Mouse (Mus musculus): ENCODE measurements at regions not wholly inside any gene's neighbourhood (a gene's known extent, or its start where the extent isn't known, plus 50 kb on each side); places are given as distances from the start of the nearest gene placed in this dataset.

DNA sequence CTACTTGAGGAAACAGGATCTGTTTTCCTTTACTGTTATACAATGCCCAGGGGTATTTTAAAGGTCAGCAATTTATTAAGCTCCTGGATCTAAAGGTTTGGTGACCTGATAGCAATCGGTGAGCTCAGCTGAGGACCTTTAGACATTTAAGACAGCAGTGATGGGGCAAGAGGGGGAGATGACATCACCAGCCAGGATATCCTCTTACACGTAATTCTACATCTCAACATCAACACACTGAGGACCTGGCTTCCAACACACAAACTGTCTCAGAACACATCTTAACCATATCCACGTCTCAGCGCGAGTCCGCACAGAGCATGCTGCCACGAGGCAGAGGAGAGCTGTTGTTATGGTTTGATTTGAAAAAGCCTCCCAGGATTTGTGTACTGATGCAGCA, 69.2 kb downstream of the Nhlrc3 start:
- no peaks in the 10 kb centered on the region for H3K36me3 ChIP-seq
- no peak overlapping the region for H3K4me3 ChIP-seq
- H3K27ac ChIP-seq, result no peak overlapping the region
- no peak for DNase-seq (ENCODE audit: low spot score)
- H3K27me3 ChIP-seq (ENCODE audit: insufficient read depth, poor library complexity, severe bottlenecking), result no peaks in the 10 kb centered on the region
- no peaks in the 10 kb centered on the region for H3K9me3 ChIP-seq
- peaks cover 10% of the 10 kb centered on the region for H3K4me1 ChIP-seq
- 76% methylated on average over 7 of the region's 7 CpGs for WGBS

DNA sequence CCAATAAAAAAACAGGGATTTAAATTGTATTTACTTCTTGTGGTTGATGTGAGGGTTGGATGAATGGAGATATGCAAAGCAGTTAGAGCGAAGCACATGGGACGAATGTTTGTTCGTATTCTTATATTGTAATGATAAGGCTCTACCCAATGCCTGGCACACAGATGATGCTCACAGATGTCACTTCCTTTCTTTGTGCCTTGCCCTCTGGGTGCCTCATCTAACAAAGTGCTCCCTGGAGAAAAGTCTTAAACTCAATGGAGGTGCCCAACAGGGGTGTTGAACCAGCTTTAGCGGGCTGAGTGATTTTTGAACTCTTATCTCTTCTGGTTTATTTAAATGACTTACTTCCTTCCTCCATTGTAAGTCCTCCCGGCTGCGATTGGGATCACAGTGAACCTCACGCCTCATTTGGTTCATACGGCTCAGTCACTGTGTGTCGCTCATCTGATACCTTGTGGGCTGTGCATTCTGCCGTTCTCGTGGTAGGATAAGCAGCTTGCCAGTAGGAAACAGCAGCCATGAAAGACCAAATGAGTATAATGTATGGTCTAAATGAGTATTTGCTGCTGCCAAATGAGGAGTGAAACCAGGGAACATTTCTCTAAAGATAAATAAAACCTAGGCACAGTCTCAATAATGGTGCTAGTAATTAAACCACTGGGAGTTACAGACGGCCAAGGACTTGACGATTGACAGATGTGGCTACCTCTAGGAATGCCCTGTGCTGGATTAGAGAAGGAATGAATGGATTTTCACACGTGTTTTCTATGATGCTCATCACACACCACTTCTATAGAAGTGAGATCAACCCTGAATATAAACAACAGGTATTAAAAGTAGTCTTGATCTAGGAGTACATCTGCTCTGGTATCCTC, 81.2 kb downstream of the Nhlrc3 start:
- Histone ChIP-seq H3K4me3 (no peak overlapping the region), H3K36me3 (no peaks in the 10 kb centered on the region), H3K9me3 (0 out of 2 replicates have a peak, but pooled peaks cover 6% of the 10 kb centered on the region), H3K27me3 (ENCODE audit: insufficient read depth, poor library complexity, severe bottlenecking) (no peaks in the 10 kb centered on the region), H3K27ac (no peak overlapping the region), H3K4me1 (0 out of 2 replicates have a peak, but pooled peaks cover 3% of the 10 kb centered on the region)
- WGBS, result 62% methylated on average over 14 of the region's 14 CpGs
- no peak for DNase-seq (ENCODE audit: low spot score)

DNA sequence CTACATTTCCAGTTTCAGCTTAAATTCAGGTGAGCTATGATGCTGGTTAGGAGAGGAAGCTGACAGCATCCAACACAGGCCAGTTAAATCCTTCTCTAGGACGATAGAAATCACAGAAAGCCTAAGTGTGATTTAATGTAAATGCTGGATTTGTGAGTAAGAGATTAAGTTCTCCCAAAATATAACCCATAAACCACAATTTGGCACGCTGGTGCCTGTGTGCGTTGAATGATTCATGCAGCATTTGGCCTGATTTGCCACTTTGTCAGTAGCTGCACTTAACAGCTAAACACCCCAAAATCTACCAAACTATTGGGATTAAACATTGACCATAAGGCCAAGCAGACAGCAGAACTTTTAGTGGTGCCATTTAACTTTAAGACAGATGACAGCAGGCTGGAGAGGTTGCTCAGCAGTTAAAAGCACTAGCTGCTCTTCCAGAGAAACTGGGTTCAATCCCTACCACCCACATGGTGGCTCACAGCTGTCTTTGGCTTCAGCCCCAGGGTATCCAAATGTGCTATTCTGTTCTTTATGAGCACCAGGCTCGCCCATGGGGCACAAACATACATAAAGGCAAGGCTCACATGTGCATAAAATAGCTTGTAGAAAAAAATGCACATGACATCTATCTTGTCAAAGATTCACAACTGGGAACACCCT, 83.5 kb downstream of the Nhlrc3 start:
- Histone ChIP-seq H3K36me3 (no peaks in the 10 kb centered on the region), H3K4me1 (0 out of 2 replicates have a peak, but pooled peaks cover 3% of the 10 kb centered on the region), H3K27me3 (ENCODE audit: insufficient read depth, poor library complexity, severe bottlenecking) (no peaks in the 10 kb centered on the region), H3K4me3 (no peak overlapping the region), H3K9me3 (no peaks in the 10 kb centered on the region), H3K27ac (no peak overlapping the region)
- WGBS, result 73% methylated on average over 4 of the region's 4 CpGs
- no peak for DNase-seq (ENCODE audit: low spot score)

DNA sequence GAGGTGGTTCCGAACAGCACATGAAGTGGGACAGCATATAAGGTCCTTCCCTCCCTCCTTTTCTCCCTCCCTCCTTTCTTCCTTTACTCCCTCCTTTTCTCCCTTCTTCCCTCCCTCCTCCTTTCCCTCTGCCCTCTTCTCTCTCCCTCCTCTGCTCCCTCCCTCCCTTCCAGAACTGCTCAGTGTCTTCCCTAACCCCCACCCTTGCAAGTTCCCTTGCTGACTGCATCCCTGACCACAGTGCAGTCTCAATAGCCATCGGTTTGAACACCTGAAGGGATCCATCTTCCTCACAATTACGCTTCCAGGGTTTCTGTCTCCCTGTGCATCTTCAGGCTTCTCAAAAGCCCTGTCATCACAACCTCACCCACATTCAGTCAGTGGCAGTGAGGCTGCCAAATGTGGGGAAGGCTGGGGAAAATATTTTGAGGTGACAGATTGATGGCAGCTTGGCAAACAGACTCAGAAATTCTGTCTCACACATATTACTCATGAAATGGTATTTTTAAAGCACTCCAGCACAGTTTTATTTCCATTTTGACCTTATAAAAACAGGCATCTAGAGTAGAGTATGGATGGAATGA, 86.2 kb downstream of the Nhlrc3 start:
- H3K27ac ChIP-seq, result no peak overlapping the region
- H3K4me1 ChIP-seq, result 0 out of 2 replicates have a peak, but pooled peaks cover 3% of the 10 kb centered on the region
- H3K27me3 ChIP-seq (ENCODE audit: insufficient read depth, poor library complexity, severe bottlenecking), result no peaks in the 10 kb centered on the region
- H3K4me3 ChIP-seq, result no peak overlapping the region
- 68% methylated on average over 3 of the region's 3 CpGs for WGBS
- H3K36me3 ChIP-seq, result no peaks in the 10 kb centered on the region
- no peak for DNase-seq (ENCODE audit: low spot score)
- no peaks in the 10 kb centered on the region for H3K9me3 ChIP-seq

DNA sequence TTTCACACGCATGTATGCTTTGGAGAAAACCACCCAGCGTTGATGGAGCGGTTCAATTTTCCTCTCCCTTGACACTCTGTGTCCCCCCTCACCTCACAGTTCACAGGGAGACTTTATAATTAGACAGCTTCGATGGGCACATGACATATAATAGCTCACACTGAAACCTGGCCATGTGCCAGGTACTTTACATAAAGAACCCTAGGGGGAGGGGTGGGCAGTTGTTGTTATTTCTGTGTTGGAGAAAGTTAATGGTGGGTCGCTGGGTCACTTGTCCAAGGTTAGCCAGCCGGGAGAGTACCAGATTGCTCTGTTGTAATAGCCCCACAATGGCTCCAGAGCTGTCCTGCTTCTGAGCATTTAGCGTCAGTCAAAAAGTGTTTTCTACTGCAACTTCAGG, 90.2 kb downstream of the Nhlrc3 start:
- Histone ChIP-seq H3K27ac (no peak overlapping the region), H3K36me3 (no peaks in the 10 kb centered on the region), H3K4me3 (no peak overlapping the region), H3K4me1 (no peaks in the 10 kb centered on the region), H3K9me3 (no peaks in the 10 kb centered on the region), H3K27me3 (ENCODE audit: insufficient read depth, poor library complexity, severe bottlenecking) (no peaks in the 10 kb centered on the region)
- 79% methylated on average over 7 of the region's 7 CpGs for WGBS
- no peak for DNase-seq (ENCODE audit: low spot score)

DNA sequence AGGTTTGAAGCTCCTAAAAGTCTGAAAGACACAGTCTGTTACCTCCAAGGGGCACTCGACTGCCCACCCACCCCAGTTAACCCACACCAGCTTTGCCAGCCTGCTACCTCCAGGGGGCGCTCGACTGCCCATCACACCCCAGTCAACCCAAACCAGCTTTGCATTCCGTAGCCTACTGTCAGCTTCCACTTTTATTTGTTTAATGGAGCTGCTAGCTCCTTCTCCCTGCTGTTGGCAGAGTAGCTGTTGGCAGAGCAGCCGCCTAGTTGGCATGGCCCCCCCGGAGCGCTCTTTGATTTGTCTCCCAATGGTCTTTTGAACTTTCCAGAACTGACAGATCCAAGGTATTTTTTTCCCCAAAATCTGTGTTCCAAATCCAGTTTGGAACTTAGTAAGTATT, 91.2 kb downstream of the Nhlrc3 start:
- WGBS, result 69% methylated on average over 7 of the region's 7 CpGs
- no peaks in the 10 kb centered on the region for H3K4me1 ChIP-seq
- no peak overlapping the region for H3K27ac ChIP-seq
- no peaks in the 10 kb centered on the region for H3K36me3 ChIP-seq
- H3K4me3 ChIP-seq, result no peak overlapping the region
- H3K9me3 ChIP-seq, result no peaks in the 10 kb centered on the region
- no peak for DNase-seq (ENCODE audit: low spot score)
- no peaks in the 10 kb centered on the region for H3K27me3 ChIP-seq (ENCODE audit: insufficient read depth, poor library complexity, severe bottlenecking)

DNA sequence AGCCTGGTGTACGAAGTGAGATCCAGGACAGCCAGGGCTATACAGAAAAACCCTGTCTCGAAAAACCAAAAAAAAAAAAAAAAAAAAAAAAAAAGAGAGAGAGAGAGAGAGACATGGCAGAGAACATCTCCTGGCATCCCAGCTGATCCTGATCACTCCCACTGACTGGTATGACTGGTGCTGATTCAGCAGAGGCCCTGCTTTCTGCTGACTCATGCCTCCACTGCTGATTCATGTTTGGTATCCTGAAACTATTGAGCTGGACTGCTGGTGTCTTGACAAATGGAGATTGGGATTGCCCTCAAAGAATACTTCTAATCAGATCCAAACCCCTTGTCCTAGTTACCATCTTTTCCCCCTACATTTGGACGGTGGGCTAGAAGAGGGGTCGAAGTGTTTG, 101.9 kb downstream of the Nhlrc3 start:
- H3K36me3 ChIP-seq, result no peaks in the 10 kb centered on the region
- no peak overlapping the region for H3K4me3 ChIP-seq
- 59% methylated on average over 4 of the region's 4 CpGs for WGBS
- H3K4me1 ChIP-seq, result peaks cover 8% of the 10 kb centered on the region; the same call in 1 of the 2 replicates
- no peaks in the 10 kb centered on the region for H3K9me3 ChIP-seq
- no peak for DNase-seq (ENCODE audit: low spot score)
- no peak overlapping the region for H3K27ac ChIP-seq
- H3K27me3 ChIP-seq (ENCODE audit: insufficient read depth, poor library complexity, severe bottlenecking), result no peaks in the 10 kb centered on the region

DNA sequence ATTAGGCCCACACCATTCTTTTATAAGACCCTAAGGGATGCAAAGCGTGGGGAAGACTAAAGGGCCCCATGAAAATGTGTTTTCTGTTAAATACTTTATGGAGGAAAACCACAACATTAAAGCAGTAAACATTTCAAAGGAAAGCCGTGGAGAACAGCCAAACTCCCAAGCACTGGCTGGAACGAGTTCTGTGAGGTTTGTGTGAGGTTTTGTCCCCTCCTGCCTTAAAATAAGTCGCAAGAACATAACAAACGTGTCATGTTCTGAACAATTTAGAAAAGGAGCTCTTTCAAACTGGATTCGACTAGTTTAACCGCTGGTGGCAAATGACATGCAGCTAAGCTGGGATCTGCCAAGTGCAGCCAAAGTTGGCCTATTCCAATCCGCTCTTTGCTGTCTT, 109.4 kb downstream of the Nhlrc3 start:
- no peak overlapping the region for H3K4me3 ChIP-seq
- no peaks in the 10 kb centered on the region for H3K9me3 ChIP-seq
- H3K4me1 ChIP-seq, result no peaks in the 10 kb centered on the region
- H3K27me3 ChIP-seq (ENCODE audit: insufficient read depth, poor library complexity, severe bottlenecking), result no peaks in the 10 kb centered on the region
- no peak overlapping the region for H3K27ac ChIP-seq
- WGBS, result 75% methylated on average over 8 of the region's 8 CpGs
- DNase-seq (ENCODE audit: low spot score), result no peak
- no peaks in the 10 kb centered on the region for H3K36me3 ChIP-seq

DNA sequence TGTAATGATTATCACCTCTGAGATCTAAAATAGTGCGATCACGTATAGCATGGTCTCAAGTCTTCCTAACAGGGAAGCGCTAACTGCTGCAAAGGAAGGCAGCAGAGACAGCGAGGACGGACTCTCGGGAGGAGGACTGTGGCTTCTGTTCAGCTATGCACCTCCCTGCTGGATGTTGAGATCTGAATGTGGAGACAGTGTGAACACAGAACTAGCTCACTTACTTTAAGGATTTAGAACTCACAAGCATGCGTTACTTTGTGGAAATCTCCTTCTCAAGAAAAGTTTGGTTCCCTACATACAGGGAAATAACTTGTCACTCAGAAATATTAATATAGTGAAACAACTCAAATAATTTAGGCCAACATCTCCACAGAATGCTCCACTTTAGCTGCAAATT, 109.8 kb downstream of the Nhlrc3 start:
- Histone ChIP-seq H3K27ac (no peak overlapping the region), H3K27me3 (ENCODE audit: insufficient read depth, poor library complexity, severe bottlenecking) (no peaks in the 10 kb centered on the region), H3K36me3 (no peaks in the 10 kb centered on the region), H3K4me1 (no peaks in the 10 kb centered on the region), H3K4me3 (no peak overlapping the region), H3K9me3 (no peaks in the 10 kb centered on the region)
- no peak for DNase-seq (ENCODE audit: low spot score)
- 82% methylated on average over 7 of the region's 7 CpGs for WGBS

DNA sequence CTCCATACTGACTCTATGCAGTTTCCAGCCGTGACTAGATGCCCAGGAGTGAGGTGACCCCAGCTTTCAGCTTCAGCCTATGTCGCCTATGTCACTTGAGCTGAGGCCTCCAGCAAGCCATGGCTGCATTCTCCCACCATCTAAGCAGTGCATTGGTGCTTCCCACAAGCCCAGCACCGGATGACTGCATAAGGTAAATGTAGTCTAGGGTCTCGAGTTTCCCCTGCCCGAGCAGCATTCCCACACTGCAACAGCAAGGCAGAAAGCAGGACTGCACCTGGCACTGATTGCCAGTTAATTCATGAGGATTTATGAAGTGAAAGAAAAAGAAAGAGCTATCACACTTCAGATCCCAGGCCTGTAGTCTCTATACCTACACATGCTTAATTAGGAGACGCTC, 119.5 kb downstream of the Nhlrc3 start:
- 79% methylated on average over 6 of the region's 6 CpGs for WGBS
- Histone ChIP-seq H3K27me3 (ENCODE audit: insufficient read depth, poor library complexity, severe bottlenecking) (no peaks in the 10 kb centered on the region), H3K4me3 (no peak overlapping the region), H3K36me3 (no peaks in the 10 kb centered on the region), H3K27ac (no peak overlapping the region), H3K4me1 (0 out of 2 replicates have a peak, but pooled peaks cover 4% of the 10 kb centered on the region), H3K9me3 (no peaks in the 10 kb centered on the region)
- no peak for DNase-seq (ENCODE audit: low spot score)

DNA sequence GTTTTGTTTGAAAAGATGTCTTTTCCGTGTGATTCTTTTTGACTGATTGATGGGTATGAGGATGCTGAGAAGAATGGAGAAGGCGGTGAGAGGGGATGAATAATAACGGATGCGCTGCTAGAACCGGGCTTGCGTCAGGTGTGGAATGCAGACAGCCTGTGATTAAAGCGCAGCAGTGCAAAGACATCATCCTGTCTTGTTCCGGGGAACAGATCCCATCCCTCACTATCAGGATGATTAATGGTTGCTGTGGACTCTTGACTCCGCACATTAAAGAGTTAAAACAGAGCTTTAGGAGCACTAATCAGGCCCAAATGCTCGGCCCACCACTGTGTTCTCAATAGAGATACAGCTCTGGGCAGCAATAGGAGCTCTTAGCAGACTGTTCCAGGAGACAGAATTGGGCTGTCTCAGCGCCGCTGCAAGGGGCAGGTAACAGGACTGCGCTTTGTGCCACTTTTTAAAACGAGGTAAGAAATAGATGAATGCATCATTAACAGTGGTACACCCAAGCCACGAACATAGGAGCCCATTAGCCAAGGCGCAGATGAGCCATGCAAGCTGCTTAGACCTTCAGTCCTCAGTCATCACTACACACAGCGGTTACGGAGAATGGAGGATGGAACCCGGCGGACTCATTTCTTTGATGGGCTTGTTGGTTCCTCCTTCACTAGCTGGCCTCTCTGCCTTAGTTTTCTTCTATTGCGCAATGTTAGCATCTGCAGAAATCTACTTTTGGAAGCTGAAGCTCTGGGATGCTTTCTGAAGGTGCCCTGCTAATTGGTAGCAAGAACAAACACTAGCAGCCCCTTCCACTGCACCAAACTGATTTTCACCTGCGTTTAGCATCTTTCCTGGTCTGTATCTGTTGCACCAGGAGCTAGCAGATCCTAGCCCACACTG, 121.6 kb downstream of the Nhlrc3 start:
- WGBS, result 63% methylated on average over 22 of the region's 22 CpGs
- 0 out of 2 replicates have a peak, but pooled peaks cover 4% of the 10 kb centered on the region for H3K4me1 ChIP-seq
- no peak overlapping the region for H3K27ac ChIP-seq
- H3K36me3 ChIP-seq, result no peaks in the 10 kb centered on the region
- DNase-seq (ENCODE audit: low spot score), result no peak
- no peaks in the 10 kb centered on the region for H3K9me3 ChIP-seq
- no peaks in the 10 kb centered on the region for H3K27me3 ChIP-seq (ENCODE audit: insufficient read depth, poor library complexity, severe bottlenecking)
- H3K4me3 ChIP-seq, result no peak overlapping the region

DNA sequence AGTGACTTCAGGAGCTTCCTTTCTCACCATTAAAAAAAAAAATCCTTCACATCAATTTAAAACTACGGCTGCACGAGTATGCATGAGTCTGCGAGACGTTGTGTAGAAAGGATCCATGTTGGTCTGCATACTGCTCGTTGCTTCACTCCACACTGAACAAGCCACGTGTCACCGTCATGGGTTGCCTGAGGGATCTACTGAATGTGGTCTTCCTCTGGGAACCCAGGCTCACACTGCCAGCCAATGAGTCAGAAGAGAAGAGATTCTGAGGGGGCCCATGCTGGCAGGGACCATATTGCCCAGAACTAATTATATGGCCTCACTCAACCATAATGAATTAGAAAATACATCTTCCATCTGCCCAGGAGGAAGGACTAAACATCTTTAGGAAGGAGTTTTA, 124.6 kb downstream of the Nhlrc3 start:
- WGBS, result 90% methylated on average over 7 of the region's 7 CpGs
- Histone ChIP-seq H3K4me3 (no peak overlapping the region), H3K27me3 (ENCODE audit: insufficient read depth, poor library complexity, severe bottlenecking) (no peaks in the 10 kb centered on the region), H3K4me1 (0 out of 2 replicates have a peak, but pooled peaks cover 6% of the 10 kb centered on the region), H3K27ac (no peak overlapping the region), H3K9me3 (no peaks in the 10 kb centered on the region), H3K36me3 (no peaks in the 10 kb centered on the region)
- no peak for DNase-seq (ENCODE audit: low spot score)
